Mouse (Mus musculus): ENCODE measurements around the gene Rgl3.

GRCm38 (mm10) chr9:22017208-22017825 lies 28.1 kb upstream of the Rgl3 start:
- TF ChIP-seq EP300 (IDR thresholded peaks at IDR 0.05; ENCODE audit: low read depth) (no peak), CTCF (IDR thresholded peaks at IDR 0.05; ENCODE audit: low read depth) (no peak)

Measured in liver, postnatal 0 days (tissue).